Mouse (Mus musculus): Measurements from ENCODE around the gene Lcor.
A peak's percentile ranks its signal among the peaks of the same experiment; 100 is the strongest.

Lcor gene

DNA sequence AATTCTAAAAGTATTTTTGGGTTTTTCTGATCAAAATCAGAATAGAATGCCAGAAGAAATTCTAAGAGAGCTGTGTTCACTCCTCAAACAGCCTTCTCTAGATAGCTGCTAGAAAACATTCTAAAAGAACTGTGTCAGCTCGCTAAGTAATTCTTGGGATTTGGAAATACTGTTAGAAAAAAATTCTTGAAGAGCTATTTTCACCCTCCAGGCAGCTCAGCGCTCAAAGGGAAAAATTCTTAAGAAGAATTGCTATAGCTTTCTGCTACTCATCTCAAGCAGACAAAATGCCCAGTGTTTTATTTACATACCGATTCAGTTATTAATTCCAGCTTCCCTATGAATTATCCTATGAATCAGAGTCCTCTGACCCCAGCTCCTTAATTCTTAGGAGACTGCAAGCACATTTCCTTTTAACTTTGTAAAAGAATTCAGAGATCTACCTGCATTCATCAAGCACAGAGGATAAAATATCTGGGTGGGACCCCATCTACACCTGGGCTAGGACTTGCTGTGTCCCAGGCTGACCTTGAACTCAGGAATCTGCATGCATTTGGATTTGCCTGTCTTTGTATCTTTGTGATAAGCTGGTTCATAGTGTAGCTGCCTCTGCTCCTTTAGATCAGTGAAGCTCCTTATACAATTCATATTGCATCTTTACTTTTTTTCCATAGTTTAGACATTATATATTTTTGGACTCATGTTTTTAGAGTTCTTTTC lies 5.7 kb upstream of the Lcor start:
- DNase-seq = no peak

DNA sequence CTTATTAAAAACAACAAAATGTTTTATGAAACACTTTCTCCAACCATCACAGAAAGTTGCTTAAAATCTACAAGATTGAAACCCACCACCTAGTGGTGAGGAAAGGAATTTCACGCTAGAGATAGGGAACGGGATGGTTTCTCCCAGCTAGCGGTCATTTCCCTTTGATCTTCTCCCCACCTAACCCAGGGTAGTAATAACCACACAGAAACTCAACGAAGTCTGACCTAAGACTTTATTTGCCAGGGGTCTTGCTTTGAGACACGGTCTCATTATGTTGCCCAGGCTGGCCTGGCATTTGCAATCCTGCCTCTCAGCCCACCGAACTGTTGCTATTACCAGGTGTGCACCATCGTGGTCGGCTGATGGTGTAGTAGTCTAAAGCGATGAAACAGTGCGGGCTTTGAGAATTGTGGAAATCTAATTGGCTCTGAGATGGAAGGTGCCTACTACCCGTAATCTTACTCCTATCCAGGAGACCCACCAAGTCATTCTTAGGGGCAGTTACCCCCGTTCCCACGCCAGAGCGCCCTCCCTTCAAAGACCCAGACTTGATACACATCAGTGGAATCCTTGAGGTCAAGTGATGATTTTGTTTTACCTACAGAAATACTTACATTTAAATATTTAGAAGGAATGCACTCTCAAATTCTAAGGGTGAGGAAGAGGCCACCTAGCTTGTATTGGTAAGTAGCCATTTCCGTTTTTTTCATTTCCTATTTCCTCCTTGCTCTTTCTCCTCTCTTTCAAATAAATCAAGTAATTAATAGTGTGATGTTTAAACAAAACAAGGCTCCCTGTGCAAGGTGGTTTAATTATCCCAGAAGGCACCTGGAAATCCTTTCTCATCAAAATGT lies 1.2 kb upstream of the Lcor start:
- DNase-seq = peak; percentile 31

DNA sequence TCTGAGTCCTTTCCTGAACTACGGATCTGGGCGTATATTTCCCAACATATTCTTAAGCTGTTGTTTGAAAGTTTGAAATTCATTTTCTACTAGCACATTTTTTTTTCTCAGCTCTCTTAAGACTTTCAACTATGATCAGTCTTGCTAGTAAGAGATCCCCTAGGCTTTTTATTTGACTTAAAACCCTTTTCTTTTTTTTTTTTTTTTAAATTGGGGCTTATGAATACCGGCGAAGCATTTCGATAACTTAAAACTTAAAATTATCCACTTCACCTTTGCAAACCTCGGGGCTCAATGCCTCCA lies 599 bp upstream of the Lcor start:
- no peak for DNase-seq

DNA sequence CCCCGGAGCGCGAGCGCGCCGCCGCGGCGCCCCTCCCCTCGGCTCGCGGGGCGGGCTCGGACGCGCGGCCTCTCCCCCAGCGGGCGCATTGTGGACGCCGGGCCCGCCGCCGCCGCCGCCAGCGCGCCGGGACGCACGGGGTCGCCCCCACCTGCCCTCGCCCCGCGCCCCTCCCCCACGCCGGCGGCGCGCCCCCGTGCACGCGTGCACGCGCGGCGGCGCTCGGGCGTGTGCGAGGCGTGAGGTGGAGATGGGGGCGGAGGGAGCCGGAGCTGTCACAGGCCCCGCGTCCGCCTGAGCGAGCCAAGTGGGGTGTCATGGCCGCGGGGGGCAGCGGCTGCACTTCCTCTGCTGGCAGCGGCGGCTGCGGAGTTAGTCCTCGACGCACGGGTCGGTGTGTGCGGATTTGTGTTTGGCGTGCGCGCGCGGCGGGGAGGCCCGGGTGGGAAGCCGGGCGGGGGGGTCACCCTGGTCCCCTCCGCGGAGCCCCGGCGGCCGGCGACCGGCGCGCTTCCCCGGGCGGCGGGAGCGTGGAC lies 540 bp downstream of the Lcor start:
- peak; percentile 74 for DNase-seq

DNA sequence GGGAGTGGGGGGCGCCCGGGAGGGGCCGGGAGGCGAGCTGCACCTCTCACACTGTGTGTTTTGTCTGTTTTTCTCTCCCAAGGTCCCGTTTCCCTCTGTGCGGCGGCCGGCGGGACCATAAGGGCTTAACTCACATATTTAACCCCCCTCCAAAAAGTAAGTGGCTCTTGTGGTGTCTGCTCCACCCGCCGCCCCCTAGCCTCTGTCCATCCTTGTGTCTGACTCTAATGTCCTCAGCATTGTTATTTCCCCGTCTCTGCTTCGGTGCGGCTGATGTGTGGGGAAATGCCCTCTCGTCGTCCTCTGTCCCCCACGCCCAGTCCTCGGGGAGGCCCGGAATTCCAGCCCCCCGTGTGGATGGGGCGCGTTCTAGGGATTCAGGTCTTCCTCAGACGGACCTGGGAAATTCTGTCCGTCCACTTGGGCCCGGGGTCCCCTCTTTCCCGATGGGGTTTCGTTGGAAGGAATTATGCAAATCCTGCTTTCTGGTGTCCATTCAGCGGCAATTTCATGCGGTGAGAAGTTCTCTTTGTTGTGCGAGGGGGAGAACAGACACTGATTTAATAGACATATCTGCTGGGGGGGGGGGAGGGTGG lies 1.1 kb downstream of the Lcor start:
- DNase-seq = no peak

DNA sequence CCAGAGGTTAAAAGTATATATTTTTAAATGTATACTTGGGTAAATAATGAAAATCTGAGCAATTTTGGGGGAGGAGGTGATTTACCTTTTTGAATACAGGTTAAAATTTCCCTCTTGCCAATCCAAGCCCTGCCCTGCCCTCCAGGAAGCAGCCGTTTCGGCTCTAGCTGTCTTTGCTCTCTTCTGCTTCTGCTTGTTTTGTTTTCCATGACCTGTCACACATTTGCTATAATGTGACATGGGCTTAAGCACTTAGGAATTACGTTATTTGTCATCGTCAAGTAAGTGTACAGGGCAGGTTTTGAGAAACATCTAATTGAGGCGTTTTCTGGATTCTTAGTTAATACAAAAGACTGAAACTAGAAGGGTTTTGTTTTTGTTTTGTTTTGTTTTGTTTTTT lies 1.9 kb downstream of the Lcor start:
- no peak for DNase-seq

DNA sequence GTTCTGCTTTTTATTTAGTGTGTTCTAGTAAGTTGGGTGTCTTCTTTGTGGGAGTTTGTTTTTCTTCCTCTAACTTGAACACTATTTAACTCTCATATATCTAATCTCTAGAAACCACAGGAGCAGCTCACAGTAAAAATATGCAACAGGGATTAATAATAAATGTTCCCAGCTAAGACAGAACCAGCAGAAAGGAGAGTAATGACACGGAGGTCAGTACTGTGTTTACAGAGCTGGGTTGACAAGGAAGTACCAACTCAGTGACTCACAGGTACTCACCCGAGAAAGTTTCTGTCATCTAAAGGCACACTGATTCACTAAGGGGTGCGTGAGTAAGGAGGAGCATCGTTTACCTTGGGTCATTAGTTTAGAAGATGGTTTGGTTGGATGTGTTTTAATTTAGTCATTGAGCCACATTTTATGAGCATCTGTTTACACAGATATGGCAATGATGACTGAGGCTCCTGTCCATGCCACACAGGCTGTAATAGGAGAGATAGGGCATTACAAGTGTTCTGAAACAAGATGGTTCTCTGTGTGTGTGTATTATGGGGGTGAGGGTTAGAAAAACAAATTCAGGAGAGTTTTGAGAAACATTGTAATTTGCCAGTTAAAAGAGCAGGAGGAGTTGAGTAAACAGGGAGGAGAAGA lies 13.1 kb downstream of the Lcor start:
- DNase-seq = no peak

DNA sequence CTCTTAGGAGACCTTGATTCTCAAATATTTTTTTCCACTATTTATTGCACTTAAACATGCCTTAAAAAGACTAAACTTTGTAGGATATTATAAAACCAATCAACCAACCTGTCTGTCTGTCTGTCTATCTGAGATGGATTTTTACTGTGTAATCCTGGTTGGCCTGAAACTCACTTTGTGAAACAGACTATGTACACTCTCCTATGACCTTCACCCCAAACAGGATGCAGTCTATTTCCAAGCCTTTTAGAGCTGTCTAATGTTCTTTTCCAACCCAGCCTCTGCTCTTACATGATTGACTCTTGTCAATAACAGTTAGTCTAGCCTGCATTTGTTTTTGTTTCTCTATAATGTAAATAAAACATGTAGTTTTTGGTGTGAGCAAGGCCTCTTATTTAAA lies 13.6 kb downstream of the Lcor start:
- no peak for DNase-seq

DNA sequence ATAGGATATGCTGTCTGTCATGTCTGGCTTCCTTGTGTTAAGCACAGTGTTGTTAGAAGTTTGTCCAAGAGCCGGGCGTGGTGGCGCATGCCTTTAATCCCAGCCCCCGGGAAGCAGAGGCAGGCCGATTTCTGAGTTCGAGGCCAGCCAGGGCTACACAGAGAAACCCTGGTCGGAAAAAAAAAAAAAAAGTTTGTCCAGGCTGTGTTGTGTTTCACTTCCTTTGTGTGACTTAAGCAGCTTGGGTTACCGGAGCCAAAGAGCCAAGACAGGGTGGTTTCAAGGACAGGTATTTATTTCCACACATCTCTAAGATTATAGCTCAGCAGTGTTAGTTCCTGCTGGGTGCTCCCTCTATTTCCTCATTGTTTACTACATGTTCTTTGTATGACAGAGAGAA lies 25.4 kb downstream of the Lcor start:
- DNase-seq = no peak

DNA sequence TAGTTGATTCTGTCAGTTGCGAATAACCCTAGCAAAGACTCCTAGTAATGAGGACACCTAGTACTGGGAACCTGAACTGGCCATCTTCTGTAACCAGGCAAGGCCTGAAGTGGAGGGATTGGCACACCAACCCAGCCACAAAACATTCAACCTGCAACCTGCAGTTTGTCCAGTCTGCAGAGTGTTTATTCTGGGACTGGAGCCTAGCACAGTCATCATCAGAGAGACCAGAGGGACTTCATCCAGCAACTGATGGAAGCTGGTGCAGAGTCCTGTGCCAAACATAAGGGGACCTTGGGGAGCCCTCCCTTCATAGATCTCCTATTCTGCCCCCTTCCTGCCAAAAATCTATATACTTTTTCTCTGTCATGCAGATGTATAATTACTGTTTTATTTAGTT lies 32.4 kb downstream of the Lcor start:
- DNase-seq = no peak

DNA sequence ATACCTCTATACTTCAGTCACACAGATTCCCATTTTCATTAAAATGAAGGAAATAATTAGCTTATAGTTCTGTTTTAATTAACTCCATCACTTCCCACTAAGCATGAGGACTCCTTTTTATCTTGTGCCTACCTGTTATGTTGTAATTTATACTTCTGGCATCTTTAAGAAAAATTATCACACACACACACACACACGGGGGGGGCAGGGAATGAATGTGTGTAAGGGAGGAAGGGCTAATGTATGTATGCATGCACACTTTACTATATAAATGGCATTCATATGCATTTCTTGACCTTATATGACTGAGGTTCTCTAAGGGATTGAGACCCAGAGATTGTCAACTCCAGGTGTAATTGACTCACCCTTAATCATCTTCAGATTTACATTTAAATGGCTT lies 33.1 kb downstream of the Lcor start:
- no peak for DNase-seq

DNA sequence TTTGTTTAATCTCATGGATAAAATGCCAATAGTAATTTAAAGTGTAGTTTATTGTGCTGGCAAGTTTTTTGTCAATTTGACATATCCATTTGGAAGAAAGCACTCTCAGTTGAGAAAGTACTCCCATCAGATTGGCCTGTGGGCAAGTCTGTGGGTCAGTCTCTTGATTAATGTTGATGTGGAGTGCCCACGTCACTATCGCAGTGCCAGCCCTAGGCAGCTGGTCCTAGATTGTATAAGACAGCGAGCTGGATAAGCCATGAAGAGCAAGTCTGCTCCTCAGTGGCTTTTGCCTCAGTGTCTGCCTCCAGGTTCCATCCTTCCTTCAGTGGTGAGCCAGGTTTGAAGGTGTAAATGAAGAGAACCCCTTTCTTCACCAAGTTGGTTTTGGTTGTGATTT lies 34.6 kb downstream of the Lcor start:
- DNase-seq = no peak

DNA sequence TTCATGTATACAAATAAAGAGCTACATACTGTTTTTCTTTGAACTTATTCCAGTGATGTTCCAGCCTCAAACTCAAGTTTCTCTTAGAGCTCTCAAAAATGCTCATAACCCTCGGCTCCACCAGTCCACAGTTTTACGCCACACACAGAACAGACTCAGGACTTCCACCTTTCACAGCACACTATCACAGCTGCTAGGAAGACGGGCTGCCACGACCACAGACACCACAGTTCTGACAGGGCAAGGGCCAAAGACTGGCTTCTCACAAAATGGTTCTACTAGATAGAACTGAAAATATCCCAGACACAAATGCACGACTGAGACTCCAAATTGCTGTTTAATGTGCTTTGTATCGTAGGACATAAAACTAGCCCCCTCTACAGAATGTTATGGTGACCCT lies 36.7 kb downstream of the Lcor start:
- no peak for DNase-seq

DNA sequence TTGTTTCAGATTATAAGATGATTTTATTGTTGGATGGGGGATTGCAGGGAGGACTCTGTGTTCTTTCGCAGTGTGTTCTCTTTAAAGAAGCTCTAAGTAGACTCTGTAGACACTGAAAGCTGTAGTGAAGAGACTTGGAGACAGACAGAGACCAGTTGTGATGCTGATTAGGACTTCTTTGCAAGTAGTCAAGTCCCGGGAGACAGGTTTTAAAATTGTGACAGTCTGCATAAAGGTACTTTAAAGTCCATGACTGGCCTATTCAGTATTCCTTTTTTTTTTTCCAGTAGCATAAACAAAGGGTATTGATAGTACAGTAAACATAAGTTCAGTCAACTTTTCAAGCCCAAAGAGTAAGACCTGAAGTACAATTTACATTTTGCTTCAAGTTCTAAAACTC lies 39.8 kb downstream of the Lcor start:
- DNase-seq = no peak

DNA sequence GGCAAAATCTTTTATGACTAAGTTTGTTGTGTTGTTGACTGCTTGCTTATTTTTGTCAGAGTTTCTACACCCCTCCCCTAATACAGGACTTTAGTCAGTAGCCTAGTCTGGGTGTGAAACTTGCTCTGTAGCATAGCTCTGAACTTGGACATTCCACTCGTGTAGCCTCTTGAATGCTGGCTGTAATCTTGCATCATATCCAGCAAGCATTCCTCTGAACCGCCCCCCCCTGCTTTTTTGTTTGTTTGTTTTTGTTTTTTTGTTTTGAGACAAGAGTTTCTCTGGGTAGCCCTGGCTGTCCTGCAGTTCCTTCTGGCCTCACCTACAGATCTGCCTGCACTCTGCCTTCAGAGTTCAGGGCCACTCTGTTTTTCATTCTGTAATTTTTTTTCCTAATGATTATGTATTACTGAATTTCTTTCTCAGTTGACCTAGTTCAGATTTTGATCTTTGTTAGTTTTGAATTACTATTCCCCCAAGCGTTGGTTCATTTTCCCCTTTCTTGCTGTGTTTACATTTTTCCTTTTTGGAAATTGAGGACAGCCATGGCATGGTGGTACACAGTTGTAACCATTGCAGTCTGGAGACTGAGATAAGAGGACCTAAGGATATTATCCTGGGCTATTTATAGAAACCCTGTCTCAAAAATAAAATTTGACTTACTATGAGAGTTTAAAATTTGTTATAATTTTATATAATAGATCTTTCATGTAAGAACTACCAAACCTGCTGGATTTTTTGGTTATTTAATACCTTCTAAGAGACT lies 41.5 kb downstream of the Lcor start:
- DNase-seq = no peak

DNA sequence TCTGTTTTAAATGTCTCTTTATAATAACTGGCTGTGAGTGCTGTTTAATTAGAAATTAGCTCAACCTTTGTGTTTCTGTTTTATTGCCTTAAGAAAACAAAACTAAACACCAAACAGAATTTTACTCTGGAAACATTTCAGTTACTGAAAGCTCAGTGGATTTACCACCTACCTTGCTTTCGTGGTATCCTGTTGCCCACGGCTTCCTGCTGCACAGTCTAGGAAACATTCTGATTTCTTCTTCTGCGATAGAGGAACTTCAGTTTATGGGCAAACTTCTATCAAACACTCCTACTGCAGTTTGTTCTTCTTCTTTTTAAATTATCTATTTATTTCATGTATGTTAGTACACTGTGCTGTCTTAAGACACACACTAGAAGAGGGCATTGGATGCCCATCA lies 46.7 kb downstream of the Lcor start:
- DNase-seq = no peak

DNA sequence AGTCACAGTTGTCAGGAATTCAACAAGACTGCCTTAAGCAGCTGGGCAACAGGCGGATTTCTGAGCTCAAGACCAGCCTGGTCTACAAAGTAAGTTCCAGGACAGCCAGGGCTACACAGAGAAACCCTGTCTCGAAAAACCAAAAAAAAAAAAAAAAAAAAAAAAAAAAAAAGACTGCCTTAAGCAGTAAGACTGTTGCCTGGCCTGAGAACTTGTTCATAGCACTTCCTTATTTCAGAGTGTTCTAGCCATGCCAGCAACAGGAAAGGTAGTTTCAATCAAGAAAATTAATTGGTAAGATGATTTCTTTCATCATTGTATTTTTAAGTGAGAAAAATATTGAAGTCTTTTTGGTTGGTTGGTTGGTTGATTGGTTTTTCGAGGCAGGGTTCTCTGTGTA lies 51.6 kb downstream of the Lcor start:
- no peak for DNase-seq

DNA sequence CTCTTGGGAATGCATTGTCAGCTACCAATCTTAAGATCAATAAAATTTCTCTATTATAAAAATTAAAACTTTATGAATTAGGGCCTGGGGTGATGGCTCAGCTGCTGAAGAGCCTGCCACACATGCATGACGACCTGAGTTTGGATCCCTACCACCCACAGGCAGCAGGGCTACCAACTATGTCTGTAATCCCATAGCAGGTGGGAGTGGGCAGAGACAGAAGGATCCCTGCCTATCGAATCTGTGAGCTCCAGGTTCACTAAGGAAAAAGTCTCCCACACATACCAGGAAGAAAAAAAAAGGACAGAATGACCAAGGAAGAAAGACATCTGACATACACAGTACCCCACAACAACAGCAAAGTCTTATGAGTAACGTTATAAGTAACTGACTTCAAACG lies 74.5 kb downstream of the Lcor start:
- no peak for DNase-seq

DNA sequence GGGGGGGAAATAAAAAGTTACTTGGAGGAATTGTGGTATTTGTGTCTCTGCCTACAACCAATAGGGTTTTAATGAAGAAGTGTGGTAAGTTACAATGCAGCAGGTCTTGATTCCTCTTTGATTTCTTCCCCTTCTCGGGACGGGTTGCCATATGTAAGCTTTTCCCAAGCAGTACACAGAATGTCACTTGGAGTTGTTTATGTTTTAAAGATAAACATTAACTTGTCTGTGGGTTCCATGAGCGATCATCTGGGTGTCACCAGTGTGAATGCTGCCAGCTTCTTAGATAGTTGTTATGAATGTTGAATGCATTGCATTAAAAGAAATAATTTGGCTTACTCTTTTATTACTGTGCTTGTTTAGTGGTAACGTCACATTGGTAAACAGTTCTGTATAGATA lies 75.1 kb downstream of the Lcor start:
- no peak for DNase-seq

DNA sequence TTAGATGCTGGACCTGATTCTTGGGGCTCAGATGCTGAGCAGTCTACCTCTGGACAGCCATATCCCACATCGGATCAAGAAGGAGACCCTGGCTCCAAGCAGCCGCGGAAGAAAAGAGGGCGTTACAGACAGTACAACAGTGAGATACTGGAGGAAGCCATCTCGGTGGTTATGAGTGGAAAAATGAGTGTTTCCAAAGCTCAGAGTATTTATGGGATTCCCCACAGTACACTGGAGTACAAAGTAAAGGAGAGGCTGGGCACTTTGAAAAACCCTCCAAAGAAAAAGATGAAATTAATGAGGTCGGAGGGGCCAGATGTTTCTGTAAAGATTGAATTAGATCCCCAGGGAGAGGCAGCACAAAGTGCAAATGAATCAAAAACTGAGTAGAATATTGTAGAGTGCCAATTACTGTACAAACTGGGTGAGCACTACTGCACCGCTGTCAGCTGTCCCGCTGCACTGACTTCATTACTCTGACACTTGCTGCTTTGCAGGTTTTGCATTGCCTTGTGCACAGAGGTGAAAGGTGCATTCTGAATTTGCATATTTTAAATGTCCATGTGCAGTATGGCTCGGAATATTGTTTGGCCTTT lies 76.6 kb downstream of the Lcor start:
- DNase-seq = no peak

DNA sequence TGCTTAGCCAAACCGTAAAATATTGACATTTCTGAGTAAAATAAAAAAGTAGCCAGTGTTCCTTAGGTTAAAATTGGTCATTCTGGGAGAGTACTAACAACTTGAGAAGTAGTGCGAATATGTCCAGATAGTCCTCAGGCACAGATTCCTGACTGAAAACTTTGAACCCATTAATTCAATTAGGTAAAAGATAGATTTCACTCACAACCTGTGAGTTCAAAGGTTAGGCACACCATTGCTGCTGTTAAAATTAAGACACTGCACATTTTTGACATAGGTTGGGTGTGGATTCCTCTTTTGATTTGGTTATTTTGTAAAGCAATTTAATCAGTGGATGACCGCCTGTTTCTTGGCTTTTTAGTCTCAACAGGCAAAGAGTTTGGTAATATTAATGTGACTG lies 78.4 kb downstream of the Lcor start:
- DNase-seq = no peak

DNA sequence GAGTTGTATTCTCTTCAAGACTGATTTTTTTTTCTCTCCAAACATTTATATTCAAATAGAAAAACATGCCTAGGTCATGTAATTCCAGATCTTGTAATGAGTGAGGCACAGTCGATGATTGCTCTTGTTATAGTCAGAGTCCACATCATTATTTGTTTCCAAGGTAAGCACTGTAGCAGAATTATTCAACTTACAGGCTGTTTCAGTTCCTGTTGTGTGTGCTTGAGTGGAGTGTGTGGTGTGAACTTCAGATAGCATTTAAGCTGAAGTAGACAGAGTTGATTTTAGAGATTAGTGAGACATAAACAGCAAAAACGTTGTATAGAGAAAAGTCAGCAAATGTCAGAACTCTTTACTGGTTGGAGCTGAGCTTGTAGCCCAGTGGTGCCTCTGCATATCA lies 86.4 kb downstream of the Lcor start:
- DNase-seq = no peak

Measured in cerebellum, adult 11 months (tissue).